ENCODE assay signal across 8 mouse cellular contexts in genomic region chr4:124701916-124702315, GRCm38 (mm10). TPM values are rescaled to one million over a fixed set of nuclear protein-coding genes. Genes with fewer than 3 reads are reported as not detected.
A peak's percentile ranks its signal among the peaks of the same experiment; 100 is the strongest.
DNase-seq lines count a peak whose midpoint lies in the region; ATAC-seq and TF ChIP-seq lines count a peak whose summit lies in the region.

No protein-coding gene starts in this region.

- H3K27me3 ChIP-seq in thymus, adult 2 months (ENCODE audit: control insufficient read depth, insufficient read depth, low read length), result no peaks in the 10 kb centered on the region
- no peaks in the 10 kb centered on the region for H3K27me3 ChIP-seq in heart, embryonic 13.5 days (replicated peaks)
- peaks cover 17% of the 10 kb centered on the region; the same call in 1 of the 2 replicates for H3K27me3 ChIP-seq in liver, embryonic 13.5 days

- H3K36me3 ChIP-seq in thymus, adult 2 months (ENCODE audit: control insufficient read depth, insufficient read depth, low read length), result no peaks in the 10 kb centered on the region
- peaks cover 15% of the 10 kb centered on the region for H3K36me3 ChIP-seq in heart, embryonic 13.5 days
- H3K36me3 ChIP-seq in liver, embryonic 13.5 days, result peaks cover 5% of the 10 kb centered on the region

- H3K27ac ChIP-seq in thymus, adult 2 months (ENCODE audit: control insufficient read depth, insufficient read depth, low read length), result no peak overlapping the region
- peak overlapping the region; percentile 85 for H3K27ac ChIP-seq in heart, embryonic 13.5 days (replicated peaks)
- peak overlapping the region; percentile 22; the same call in 1 of the 2 replicates for H3K27ac ChIP-seq in liver, embryonic 13.5 days

- H3K4me3 ChIP-seq in thymus, adult 2 months (ENCODE audit: control insufficient read depth, insufficient read depth, low read length), result peak overlapping the region; percentile 100; the same call in 1 of the 2 replicates
- peak overlapping the region; percentile 91 for H3K4me3 ChIP-seq in heart, embryonic 13.5 days
- H3K4me3 ChIP-seq in liver, embryonic 13.5 days (replicated peaks), result peak overlapping the region; percentile 75

- H3K4me2 ChIP-seq in heart, embryonic 13.5 days, result peak overlapping the region; percentile 94
- peak overlapping the region; percentile 98 for H3K4me2 ChIP-seq in liver, embryonic 13.5 days

- WGBS in thymus, adult 2 months, result 84% methylated on average over 5 of the region's 5 CpGs
- 31% methylated on average over 4 of the region's 5 CpGs for WGBS in heart, embryonic 13.5 days
- 63% methylated on average over 5 of the region's 5 CpGs for WGBS in liver, embryonic 13.5 days (ENCODE audit: insufficient replicate concordance)

- no peak for ATAC-seq in heart, embryonic 13.5 days (ENCODE audit: extremely low read depth, insufficient number of reproducible peaks, low FRiP score, low TSS enrichment)
- ATAC-seq in liver, embryonic 13.5 days (ENCODE audit: low read depth), result no peak
- no peak for ATAC-seq in CD4-positive, CD25-positive, alpha-beta regulatory T cell, adult 4 months

- TF ChIP-seq CTCF in thymus, adult 2 months (IDR thresholded peaks at IDR 0.05; ENCODE audit: borderline replicate concordance, control insufficient read depth, extremely low read depth, insufficient read depth, low read length, poor library complexity), result no peak

- no peak for TF ChIP-seq POLR2A in thymus, adult 2 months (IDR thresholded peaks at IDR 0.05; ENCODE audit: control insufficient read depth, extremely low read depth, insufficient read depth, low read length, poor library complexity)

- DNase-seq in thymus, adult 2 months, result no peak
- no peak for DNase-seq in thymus, postnatal 36 days
- DNase-seq in liver, embryonic 13.5 days, result no peak
- no peak for DNase-seq in retina, postnatal 1 day
- DNase-seq in frontal cortex, postnatal 25 days (ENCODE audit: low spot score in 2 of 2), result no peak
- DNase-seq in cerebellum, adult 9-11 months, result no peak

- H3K4me1 ChIP-seq in thymus, adult 2 months (replicated peaks; ENCODE audit: control insufficient read depth, insufficient read depth, low read length), result peaks cover 48% of the 10 kb centered on the region
- peaks cover 58% of the 10 kb centered on the region for H3K4me1 ChIP-seq in heart, embryonic 13.5 days
- H3K4me1 ChIP-seq in liver, embryonic 13.5 days (replicated peaks), result peaks cover 62% of the 10 kb centered on the region

- H3K9me3 ChIP-seq in heart, embryonic 13.5 days, result no peaks in the 10 kb centered on the region
- H3K9me3 ChIP-seq in liver, embryonic 13.5 days (replicated peaks), result no peaks in the 10 kb centered on the region

- peak overlapping the region; percentile 98 for H3K9ac ChIP-seq in heart, embryonic 13.5 days
- peak overlapping the region; percentile 80 for H3K9ac ChIP-seq in liver, embryonic 13.5 days

RNA-seq across cellular contexts. Expression of gene Fhl3, which starts 1.4 kb away (rescaled TPM):
- 36.1 and 59.4 TPM in 2 replicates for polyA plus RNA-seq in thymus, adult 2 months (2012; rRNA removed)
- polyA plus RNA-seq in heart, embryonic 13.5 days (2015; fragmentation: Nextera tagmentation; extraction: Ambion mirVana), result 6.7 and 7.4 TPM in 2 replicates
- polyA plus RNA-seq in liver, embryonic 13.5 days (2015; fragmentation: Nextera tagmentation; extraction: Ambion mirVana), result 3.1 and 3.6 TPM in 2 replicates
- polyA plus RNA-seq in CD4-positive, CD25-positive, alpha-beta regulatory T cell, adult 4 months (2017; shearing (Covaris generic)), result 10 to 100 TPM in 1 of 2 experiments, 1 to 10 TPM in 1; 6.6 to 11.0 TPM

RNA-seq across cellular contexts. Expression of gene Utp11, which starts 8.5 kb away (rescaled TPM):
- polyA plus RNA-seq in thymus, adult 2 months (2012; rRNA removed), result 6.0 and 6.3 TPM in 2 replicates
- 48.9 and 50.6 TPM in 2 replicates for polyA plus RNA-seq in heart, embryonic 13.5 days (2015; fragmentation: Nextera tagmentation; extraction: Ambion mirVana)
- 37.5 and 48.1 TPM in 2 replicates for polyA plus RNA-seq in liver, embryonic 13.5 days (2015; fragmentation: Nextera tagmentation; extraction: Ambion mirVana)
- 10 to 100 TPM; 83.1 to 87.9 TPM for polyA plus RNA-seq in CD4-positive, CD25-positive, alpha-beta regulatory T cell, adult 4 months (2017; shearing (Covaris generic))

RNA-seq across cellular contexts. Expression of gene Sf3a3, which starts 12.7 kb away (rescaled TPM):
- 23.2 and 25.3 TPM in 2 replicates for polyA plus RNA-seq in thymus, adult 2 months (2012; rRNA removed)
- polyA plus RNA-seq in heart, embryonic 13.5 days (2015; fragmentation: Nextera tagmentation; extraction: Ambion mirVana), result 92.4 and 96.2 TPM in 2 replicates
- polyA plus RNA-seq in liver, embryonic 13.5 days (2015; fragmentation: Nextera tagmentation; extraction: Ambion mirVana), result 91.3 and 101 TPM in 2 replicates
- 100 to 1,000 TPM; 104 to 108 TPM for polyA plus RNA-seq in CD4-positive, CD25-positive, alpha-beta regulatory T cell, adult 4 months (2017; shearing (Covaris generic))

RNA-seq across cellular contexts. Expression of gene Inpp5b, which starts 39.7 kb away (rescaled TPM):
- 81.3 and 101 TPM in 2 replicates for polyA plus RNA-seq in thymus, adult 2 months (2012; rRNA removed)
- 14.1 and 17.6 TPM in 2 replicates for polyA plus RNA-seq in heart, embryonic 13.5 days (2015; fragmentation: Nextera tagmentation; extraction: Ambion mirVana)
- polyA plus RNA-seq in liver, embryonic 13.5 days (2015; fragmentation: Nextera tagmentation; extraction: Ambion mirVana), result 43.2 and 49.7 TPM in 2 replicates
- 100 to 1,000 TPM in 1 of 2 experiments, 10 to 100 TPM in 1; 88.0 to 146 TPM for polyA plus RNA-seq in CD4-positive, CD25-positive, alpha-beta regulatory T cell, adult 4 months (2017; shearing (Covaris generic))

RNA-seq across cellular contexts. Expression of gene Pou3f1, which starts 45.3 kb away (rescaled TPM):
- 0.38 and 0.46 TPM in 2 replicates for polyA plus RNA-seq in thymus, adult 2 months (2012; rRNA removed)
- polyA plus RNA-seq in heart, embryonic 13.5 days (2015; fragmentation: Nextera tagmentation; extraction: Ambion mirVana), result 0.15 and 0.28 TPM in 2 replicates
- not detected in 2 replicates for polyA plus RNA-seq in liver, embryonic 13.5 days (2015; fragmentation: Nextera tagmentation; extraction: Ambion mirVana)
- polyA plus RNA-seq in CD4-positive, CD25-positive, alpha-beta regulatory T cell, adult 4 months (2017; shearing (Covaris generic)), result not detected
